Mouse (Mus musculus) hindbrain, embryonic 15.5 days (tissue): ENCODE results near the gene Stab1. TPM values are rescaled to one million over a fixed set of nuclear protein-coding genes. Genes with fewer than 3 reads are reported as not detected.

Experiments used
- ATAC-seq: fragments of 200-750 bp; cut with Nextera tagmentation; 2 replicates; pipeline ENCODE4 v1.8.0; 2017; ENCODE audit warnings: low read depth, moderate number of reproducible peaks, moderate TSS enrichment; ENCODE audit not compliant: low FRiP score
- H3K27ac ChIP-seq: fragments of 300-500 bp; sonication (generic); replicated peaks from 2 replicates; pipeline ENCODE4 v1.5.1; 2015; ENCODE audit warnings: mild to moderate bottlenecking, inconsistent platforms
- H3K27me3 ChIP-seq: fragments of 300-500 bp; sonication (generic); 2 replicates; pipeline ENCODE4 v1.6.1; 2015; ENCODE audit warnings: control low read depth, inconsistent platforms
- H3K36me3 ChIP-seq: fragments of 300-500 bp; sonication (generic); 2 replicates; pipeline ENCODE4 v1.6.1; 2015; ENCODE audit warnings: control low read depth, inconsistent platforms
- H3K4me1 ChIP-seq: fragments of 300-500 bp; sonication (generic); replicated peaks from 2 replicates; pipeline ENCODE4 v1.6.1; 2015; ENCODE audit warnings: control low read depth, inconsistent platforms
- H3K4me2 ChIP-seq: fragments of 300-500 bp; sonication (generic); 2 replicates; pipeline ENCODE4 v1.6.1; 2015; ENCODE audit warnings: moderate library complexity, mild to moderate bottlenecking, inconsistent platforms
- H3K4me3 ChIP-seq: fragments of 300-500 bp; sonication (generic); 2 replicates; pipeline ENCODE4 v1.5.1; 2015; ENCODE audit warnings: mild to moderate bottlenecking, inconsistent platforms
- H3K9ac ChIP-seq: fragments of 300-500 bp; sonication (generic); 2 replicates; pipeline ENCODE4 v1.6.1; 2015; ENCODE audit warnings: inconsistent platforms
- H3K9me3 ChIP-seq: fragments of 300-500 bp; sonication (generic); 2 replicates; pipeline ENCODE4 v1.6.1; 2016; ENCODE audit warnings: control low read depth, inconsistent platforms
- WGBS: fragments of 180-500 bp; shearing (Covaris S2); methylation state at CpG from one replicate; pipeline ENCODE4 v1.1.7; 2015; 5-methylcytosine and 5-hydroxymethylcytosine counted together
- polyA plus RNA-seq: library from polyadenylated mRNA; unstranded; fragments of >200 nt; fragmentation: Nextera tagmentation; extraction: Ambion mirVana; gene quantifications from 2 replicates; pipeline ENCODE4 v1.2.1, GENCODE M21; 2015

The Stab1 gene
- polyA plus RNA-seq, 1 experiment from 2014 or later, result 20.9 TPM

- H3K4me3 ChIP-seq, result no peak overlapping the region
- H3K27me3 ChIP-seq, result no peaks in the 10 kb centered on the region
- ATAC-seq, result no peak
- no peak overlapping the region for H3K4me2 ChIP-seq
- 0 out of 2 replicates have a peak, but pooled peaks cover 5% of the 10 kb centered on the region for H3K36me3 ChIP-seq
- 96% methylated on average over 8 of the region's 8 CpGs for WGBS
- no peaks in the 10 kb centered on the region for H3K9me3 ChIP-seq
- peaks cover 47% of the 10 kb centered on the region for H3K4me1 ChIP-seq
- H3K9ac ChIP-seq, result no peak overlapping the region
- H3K27ac ChIP-seq, result no peak overlapping the region
These were observed 41.6 kb downstream of the Stab1 start for GRCm38 (mm10) chr14:31126826-31127225.

GRCm38 (mm10) chr14:31125106-31126075 lies 43.0 kb downstream of the Stab1 start:
- Histone ChIP-seq H3K4me1 (peaks cover 37% of the 10 kb centered on the region), H3K36me3 (peaks cover 13% of the 10 kb centered on the region; the same call in 1 of the 2 replicates), H3K4me3 (no peak overlapping the region), H3K9me3 (no peaks in the 10 kb centered on the region), H3K27me3 (no peaks in the 10 kb centered on the region), H3K27ac (no peak overlapping the region), H3K9ac (no peak overlapping the region), H3K4me2 (no peak overlapping the region)
- WGBS, result 75% methylated on average over 9 of the region's 9 CpGs
- ATAC-seq, result no peak

GRCm38 (mm10) chr14:31115522-31115921 lies 52.9 kb downstream of the Stab1 start:
- Histone ChIP-seq H3K4me1 (no peaks in the 10 kb centered on the region), H3K9me3 (no peaks in the 10 kb centered on the region), H3K9ac (no peak overlapping the region), H3K36me3 (peaks cover 52% of the 10 kb centered on the region), H3K4me3 (no peak overlapping the region), H3K27ac (no peak overlapping the region), H3K4me2 (no peak overlapping the region), H3K27me3 (no peaks in the 10 kb centered on the region)
- 80% methylated on average over 2 of the region's 2 CpGs for WGBS
- ATAC-seq, result no peak

- peaks cover 60% of the 10 kb centered on the region for H3K36me3 ChIP-seq
- no peak overlapping the region for H3K4me3 ChIP-seq
- no peak overlapping the region for H3K4me2 ChIP-seq
- no peaks in the 10 kb centered on the region for H3K27me3 ChIP-seq
- WGBS, result 86% methylated on average over 3 of the region's 3 CpGs
- no peak for ATAC-seq
- H3K9ac ChIP-seq, result no peak overlapping the region
- H3K4me1 ChIP-seq, result no peaks in the 10 kb centered on the region
- H3K27ac ChIP-seq, result no peak overlapping the region
- no peaks in the 10 kb centered on the region for H3K9me3 ChIP-seq
These were observed 54.4 kb downstream of the Stab1 start for GRCm38 (mm10) chr14:31114011-31114410.

- H3K36me3 ChIP-seq, result peaks cover 60% of the 10 kb centered on the region
- no peak for ATAC-seq
These were observed 56.3 kb downstream of the Stab1 start for GRCm38 (mm10) chr14:31112187-31112586.

GRCm38 (mm10) chr14:31110613-31111012 lies 57.8 kb downstream of the Stab1 start:
- Histone ChIP-seq H3K36me3 (peaks cover 66% of the 10 kb centered on the region), H3K4me1 (no peaks in the 10 kb centered on the region), H3K9ac (no peak overlapping the region), H3K4me2 (no peak overlapping the region), H3K9me3 (no peaks in the 10 kb centered on the region), H3K27ac (no peak overlapping the region), H3K27me3 (no peaks in the 10 kb centered on the region), H3K4me3 (no peak overlapping the region)
- no peak for ATAC-seq
- WGBS, result 83% methylated on average over 3 of the region's 3 CpGs

More at GRCm38 (mm10) chr14:31112187-31112586, 56.3 kb downstream of the Stab1 start:
- H3K4me1 ChIP-seq, result no peaks in the 10 kb centered on the region
- H3K9me3 ChIP-seq, result no peaks in the 10 kb centered on the region
- no peaks in the 10 kb centered on the region for H3K27me3 ChIP-seq
- no peak overlapping the region for H3K4me2 ChIP-seq
- H3K27ac ChIP-seq, result no peak overlapping the region
- no peak overlapping the region for H3K9ac ChIP-seq
- 89% methylated on average over 5 of the region's 5 CpGs for WGBS
- no peak overlapping the region for H3K4me3 ChIP-seq

- Histone ChIP-seq H3K4me2 (no peak overlapping the region), H3K36me3 (peaks cover 54% of the 10 kb centered on the region)
These were observed 63.3 kb downstream of the Stab1 start for GRCm38 (mm10) chr14:31105156-31105555.

GRCm38 (mm10) chr14:31089918-31090317 lies 78.5 kb downstream of the Stab1 start:
- H3K4me3 ChIP-seq, result no peak overlapping the region
- no peaks in the 10 kb centered on the region for H3K27me3 ChIP-seq
- H3K4me1 ChIP-seq, result no peaks in the 10 kb centered on the region
- ATAC-seq, result no peak
- no peaks in the 10 kb centered on the region for H3K9me3 ChIP-seq
- no peak overlapping the region for H3K4me2 ChIP-seq
- peaks cover 63% of the 10 kb centered on the region for H3K36me3 ChIP-seq
- no peak overlapping the region for H3K27ac ChIP-seq
- 91% methylated on average over 1 of the region's 1 CpGs for WGBS
- H3K9ac ChIP-seq, result no peak overlapping the region

More at GRCm38 (mm10) chr14:31105156-31105555, 63.3 kb downstream of the Stab1 start:
- H3K9ac ChIP-seq, result no peak overlapping the region
- H3K4me3 ChIP-seq, result no peak overlapping the region
- H3K9me3 ChIP-seq, result no peaks in the 10 kb centered on the region
- H3K27me3 ChIP-seq, result no peaks in the 10 kb centered on the region
- no peak overlapping the region for H3K27ac ChIP-seq
- H3K4me1 ChIP-seq, result no peaks in the 10 kb centered on the region
- WGBS, result 94% methylated on average over 2 of the region's 2 CpGs
- ATAC-seq, result no peak

Other genes with a start within 250 kb of the Stab1 start
- gene Itih3, start 244.9 kb downstream of the Stab1 start, polyA plus RNA-seq, result 2.4 and 2.7 TPM in 2 replicates
- not detected in 2 replicates for gene Itih1, start 225.4 kb downstream of the Stab1 start, polyA plus RNA-seq
- gene Nek4, start 217.3 kb downstream of the Stab1 start, polyA plus RNA-seq, result 16.2 and 19.6 TPM in 2 replicates
- gene Glt8d1, start 167.2 kb downstream of the Stab1 start, polyA plus RNA-seq, result 60.4 and 61.2 TPM in 2 replicates
- gene Spcs1, start 167.0 kb downstream of the Stab1 start, polyA plus RNA-seq, result 323 and 340 TPM in 2 replicates
- 117 and 124 TPM in 2 replicates for gene Pbrm1, start 149.5 kb downstream of the Stab1 start, polyA plus RNA-seq
- 49.0 and 51.8 TPM in 2 replicates for gene Gnl3, start 149.5 kb downstream of the Stab1 start, polyA plus RNA-seq
- gene Smim4, start 39.7 kb downstream of the Stab1 start, polyA plus RNA-seq, result 59.3 and 61.1 TPM in 2 replicates
- gene Nt5dc2, start 37.6 kb downstream of the Stab1 start, polyA plus RNA-seq, result 269 and 270 TPM in 2 replicates
- gene Tnnc1, start 39.7 kb upstream of the Stab1 start, polyA plus RNA-seq, result 3.5 and 4.0 TPM in 2 replicates
- gene Nisch, start 48.3 kb upstream of the Stab1 start, polyA plus RNA-seq, result 365 and 382 TPM in 2 replicates
- 0.60 and 0.80 TPM in 2 replicates for gene Sema3g, start 49.2 kb upstream of the Stab1 start, polyA plus RNA-seq
- gene Phf7, start 82.7 kb upstream of the Stab1 start, polyA plus RNA-seq, result 8.9 and 9.4 TPM in 2 replicates
- gene Bap1, start 82.8 kb upstream of the Stab1 start, polyA plus RNA-seq, result 101 and 113 TPM in 2 replicates
- gene Dnah1, start 155.3 kb upstream of the Stab1 start, polyA plus RNA-seq, result 4.4 and 4.6 TPM in 2 replicates
- 80.2 and 83.1 TPM in 2 replicates for gene Capn7, start 168.0 kb upstream of the Stab1 start, polyA plus RNA-seq